Mouse (Mus musculus) lung, adult 2 months (tissue): ENCODE measurements around the gene Mprip.

ENCODE experiments used
- CTCF ChIP-seq: fragments of 200-500 bp; IDR thresholded peaks from 2 replicates; pipeline ENCODE4 v1.5.1; 2011; ENCODE audit warnings: mild to moderate bottlenecking, low read length, control low read depth; ENCODE audit not compliant: insufficient read depth
- POLR2A ChIP-seq: fragments of 200-500 bp; IDR thresholded peaks from 2 replicates; pipeline ENCODE4 v1.6.1; 2011; ENCODE audit warnings: low read depth, mild to moderate bottlenecking, control low read depth, low read length, borderline replicate concordance; ENCODE audit errors: extremely low read depth

GRCm38 (mm10) chr11:59803516-59803915 is 142.4 kb downstream of the Mprip start:
- TF ChIP-seq POLR2A (no peak), CTCF (no peak)
